Mouse (Mus musculus) mesoderm, embryonic 11.5 days (tissue): ENCODE results near the gene Slco1a4.
A peak's percentile ranks its signal among the peaks of the same experiment; 100 is the strongest.
"Not testable (repeated sequence)": the region's sequence is repeated elsewhere in the genome, so short reads cannot be mapped to it uniquely, and the experiment has no call there.

ENCODE experiments used
- DNase-seq: peaks from one replicate; pipeline ENCODE4 v3.0.0-alpha.2; 2012; ENCODE audit warnings: low read depth, low spot score

Slco1a4 gene

GRCm38 (mm10) chr6:141856085-141856484 is at the start of gene Slco1a4:
Slco1a4 (minus strand) TSS chr6:141856199.
- no peak for DNase-seq

- no peak for DNase-seq
Observed at GRCm38 (mm10) chr6:141898197-141898596, 42.2 kb upstream of the Slco1a4 start.

GRCm38 (mm10) chr6:141889723-141890122 is 33.7 kb upstream of the Slco1a4 start:
- DNase-seq = peak; percentile 16

- DNase-seq = no peak
Observed at GRCm38 (mm10) chr6:141888248-141888647, 32.2 kb upstream of the Slco1a4 start.

GRCm38 (mm10) chr6:141882581-141882980 is 26.6 kb upstream of the Slco1a4 start:
- no peak for DNase-seq

- not testable (repeated sequence) for DNase-seq
Observed at GRCm38 (mm10) chr6:141875742-141876141, 19.7 kb upstream of the Slco1a4 start.

- no peak for DNase-seq
Observed at GRCm38 (mm10) chr6:141871711-141872110, 15.7 kb upstream of the Slco1a4 start.

- no peak for DNase-seq
Observed at GRCm38 (mm10) chr6:141868735-141869134, 12.7 kb upstream of the Slco1a4 start.

- DNase-seq = no peak
Observed at GRCm38 (mm10) chr6:141866026-141866425, 10.0 kb upstream of the Slco1a4 start.

- DNase-seq = no peak
Observed at GRCm38 (mm10) chr6:141857735-141858531, 1.9 kb upstream of the Slco1a4 start.

- no peak for DNase-seq
Observed at GRCm38 (mm10) chr6:141853616-141854015, 2.4 kb downstream of the Slco1a4 start.

GRCm38 (mm10) chr6:141849051-141849450 is 6.9 kb downstream of the Slco1a4 start:
- DNase-seq = peak; percentile 2

- peak; percentile 66 for DNase-seq
Observed at GRCm38 (mm10) chr6:141797837-141798236, 58.2 kb downstream of the Slco1a4 start.

- no peak for DNase-seq
Observed at GRCm38 (mm10) chr6:141774476-141774875, 81.5 kb downstream of the Slco1a4 start.

- no peak for DNase-seq
Observed at GRCm38 (mm10) chr6:141773710-141774109, 82.3 kb downstream of the Slco1a4 start, which contains the start of gene Gm5724. Gm5724 (minus strand) TSS chr6:141773810.
